Mouse (Mus musculus) kidney, embryonic 14.5 days (tissue): ENCODE measurements at regions not wholly inside any gene's neighbourhood (a gene's known extent, or its start where the extent isn't known, plus 50 kb on each side); places are given as distances from the start of the nearest gene placed in this dataset.

Experiments used
- ATAC-seq: fragments of 200-750 bp; cut with Nextera tagmentation; 2 replicates; pipeline ENCODE4 v1.8.0; 2017; ENCODE audit warnings: moderate number of reproducible peaks, mild to moderate bottlenecking, moderate TSS enrichment, moderate library complexity; ENCODE audit not compliant: low FRiP score, low TSS enrichment
- H3K27ac ChIP-seq: fragments of 300-500 bp; sonication (generic); 2 replicates; pipeline ENCODE4 v1.5.1; 2014; ENCODE audit warnings: low read depth, mild to moderate bottlenecking, low read length, moderate library complexity, mixed read lengths
- H3K27me3 ChIP-seq: fragments of 300-500 bp; sonication (generic); 2 replicates; pipeline ENCODE4 v1.6.1; 2014; ENCODE audit warnings: mild to moderate bottlenecking, low read length; ENCODE audit not compliant: control insufficient read depth, insufficient read depth
- H3K36me3 ChIP-seq: fragments of 300-500 bp; sonication (generic); 2 replicates; pipeline ENCODE4 v1.6.1; 2014; ENCODE audit warnings: low read length, mixed read lengths; ENCODE audit not compliant: control insufficient read depth, insufficient read depth
- H3K4me1 ChIP-seq: fragments of 300-500 bp; sonication (generic); 2 replicates; pipeline ENCODE4 v1.6.1; 2014; ENCODE audit warnings: low read length, mixed read lengths; ENCODE audit not compliant: control insufficient read depth, insufficient read depth
- H3K4me2 ChIP-seq: fragments of 300-500 bp; sonication (generic); replicated peaks from 2 replicates; pipeline ENCODE4 v1.6.1; 2014; ENCODE audit warnings: low read depth, mild to moderate bottlenecking, low read length
- H3K4me3 ChIP-seq: fragments of 300-500 bp; sonication (generic); 2 replicates; pipeline ENCODE4 v1.5.1; 2014; ENCODE audit warnings: mild to moderate bottlenecking, low read length
- H3K9ac ChIP-seq: fragments of 300-500 bp; sonication (generic); 2 replicates; pipeline ENCODE4 v1.6.1; 2014; ENCODE audit warnings: low read depth, mild to moderate bottlenecking, low read length, moderate library complexity
- H3K9me3 ChIP-seq: fragments of 300-500 bp; sonication (generic); 2 replicates; pipeline ENCODE4 v1.6.1; 2016; ENCODE audit warnings: low read length; ENCODE audit not compliant: control insufficient read depth
- WGBS: fragments of 180-500 bp; shearing (Covaris S2); extraction: QIAGEN DNeasy Blood & Tissue Kit; methylation state at CpG from one replicate; pipeline ENCODE4 v1.1.7; 2014; 5-methylcytosine and 5-hydroxymethylcytosine counted together

DNA sequence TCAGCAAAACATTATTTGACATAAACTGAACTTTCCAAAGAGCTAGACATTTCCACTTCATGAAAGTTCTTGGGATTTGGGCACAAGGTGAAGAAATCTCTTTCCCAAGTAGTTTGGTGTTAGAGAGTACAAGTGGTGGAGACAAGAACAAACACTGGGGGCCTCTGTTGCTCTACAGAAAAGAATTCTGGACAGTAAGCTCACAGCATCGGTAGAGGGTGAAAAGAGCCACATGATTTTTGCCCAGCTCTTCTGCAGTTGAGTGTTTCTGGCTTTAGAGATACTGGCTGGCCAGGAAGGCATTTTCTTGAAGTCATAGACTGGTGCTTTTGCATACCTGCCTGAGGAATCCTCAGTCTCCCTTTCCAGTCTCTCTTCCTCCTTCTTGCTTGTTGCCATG is 127.8 kb downstream of the Stk31 start:
- Histone ChIP-seq H3K27me3 (no peaks in the 10 kb centered on the region), H3K4me2 (no peak overlapping the region), H3K9me3 (no peaks in the 10 kb centered on the region), H3K36me3 (no peaks in the 10 kb centered on the region), H3K9ac (no peak overlapping the region), H3K4me1 (no peaks in the 10 kb centered on the region), H3K4me3 (no peak overlapping the region), H3K27ac (no peak overlapping the region)
- 4% methylated on average over 1 of the region's 1 CpGs for WGBS
- ATAC-seq: no peak

DNA sequence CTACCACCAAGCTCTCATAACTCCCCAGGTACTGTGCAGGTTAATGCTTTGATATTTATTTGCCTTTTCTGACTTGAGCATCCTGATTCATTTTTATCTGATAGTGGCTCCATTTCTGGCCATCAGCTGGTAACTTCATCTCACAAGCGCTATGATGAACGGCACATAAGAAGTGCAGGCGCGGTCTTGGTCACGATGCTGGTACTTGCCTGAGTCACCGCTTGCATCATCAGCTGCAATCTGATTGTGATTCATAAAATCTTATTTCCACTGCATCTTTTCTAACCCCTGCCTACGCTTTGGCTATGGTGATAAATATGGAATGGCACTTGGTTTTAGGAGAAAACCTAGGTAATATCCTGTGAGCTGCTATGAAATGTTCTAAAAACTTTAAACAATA is 128.3 kb downstream of the Stk31 start:
- Histone ChIP-seq H3K9ac (no peak overlapping the region), H3K9me3 (no peaks in the 10 kb centered on the region), H3K27ac (no peak overlapping the region), H3K27me3 (no peaks in the 10 kb centered on the region), H3K4me1 (no peaks in the 10 kb centered on the region), H3K4me2 (no peak overlapping the region), H3K4me3 (no peak overlapping the region), H3K36me3 (no peaks in the 10 kb centered on the region)
- ATAC-seq: no peak
- 88% methylated on average over 7 of the region's 7 CpGs for WGBS

DNA sequence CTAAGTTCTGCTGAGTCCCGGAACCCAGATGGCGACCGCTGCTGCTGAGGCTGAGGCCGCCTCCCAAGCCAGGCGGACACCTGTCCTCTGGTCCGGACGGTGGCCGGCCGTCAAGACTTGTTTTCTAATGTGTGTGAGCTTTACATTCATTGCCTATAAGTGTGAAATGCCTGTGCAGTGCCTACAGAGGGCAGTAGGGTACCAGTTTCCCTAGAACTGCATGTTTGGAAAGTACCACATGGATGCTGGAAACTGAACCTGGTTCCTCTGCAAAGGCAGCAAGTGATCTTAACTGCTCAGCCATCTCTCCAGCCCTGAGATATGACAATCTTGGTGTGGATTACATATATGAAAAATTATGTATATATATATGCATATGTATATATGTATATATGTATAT is 138.6 kb downstream of the Stk31 start:
- no peaks in the 10 kb centered on the region for H3K36me3 ChIP-seq
- WGBS: 96% methylated on average over 8 of the region's 9 CpGs
- H3K4me2 ChIP-seq: no peak overlapping the region
- no peaks in the 10 kb centered on the region for H3K9me3 ChIP-seq
- H3K27ac ChIP-seq: no peak overlapping the region
- no peak for ATAC-seq
- H3K4me3 ChIP-seq: no peak overlapping the region
- H3K4me1 ChIP-seq: no peaks in the 10 kb centered on the region
- H3K9ac ChIP-seq: no peak overlapping the region
- no peaks in the 10 kb centered on the region for H3K27me3 ChIP-seq

DNA sequence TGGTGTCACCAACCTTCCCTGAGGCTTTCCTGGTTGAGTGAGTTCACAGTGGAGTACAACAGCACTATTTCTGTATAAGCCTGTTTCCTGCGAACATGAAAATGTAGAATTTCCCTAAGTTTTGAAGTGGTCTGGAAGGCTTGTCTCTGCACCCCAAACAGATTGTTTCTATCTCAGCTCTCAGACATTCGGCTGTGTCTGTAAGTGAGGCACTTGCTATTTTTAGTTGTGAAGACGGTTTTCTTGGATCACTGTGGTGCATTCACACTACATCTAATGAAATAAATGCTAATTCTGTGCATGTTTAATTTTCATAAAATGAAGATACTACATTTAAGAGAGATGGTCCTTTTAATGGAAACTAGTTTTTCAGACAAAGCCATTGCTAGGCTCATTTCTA is 139.1 kb downstream of the Stk31 start:
- WGBS: 77% methylated on average over 3 of the region's 3 CpGs

DNA sequence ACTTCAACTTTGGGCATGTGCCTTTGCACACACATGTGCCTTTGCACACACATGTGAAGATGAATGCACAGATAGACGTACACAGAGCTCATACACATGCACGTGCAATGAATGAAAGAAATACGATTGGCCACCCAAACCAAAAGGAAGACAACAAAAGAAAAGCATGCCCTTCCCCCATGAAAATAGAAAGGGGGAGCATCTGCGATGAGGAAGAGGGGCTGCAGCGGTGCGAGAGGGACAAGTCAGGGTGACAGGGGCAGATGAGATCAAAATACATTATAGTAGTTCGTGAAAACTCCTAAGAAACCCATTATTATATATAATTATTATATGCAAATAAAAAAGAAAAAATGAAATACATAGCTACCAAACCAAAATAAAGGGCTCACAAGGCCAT is 149.5 kb downstream of the Stk31 start:
- WGBS: 93% methylated on average over 7 of the region's 7 CpGs
- H3K27me3 ChIP-seq: no peaks in the 10 kb centered on the region

More for the DNA sequence above, 139.1 kb downstream of the Stk31 start:
- H3K4me2 ChIP-seq: no peak overlapping the region
- no peaks in the 10 kb centered on the region for H3K4me1 ChIP-seq
- H3K27ac ChIP-seq: no peak overlapping the region
- H3K27me3 ChIP-seq: no peaks in the 10 kb centered on the region
- no peaks in the 10 kb centered on the region for H3K9me3 ChIP-seq
- no peak overlapping the region for H3K4me3 ChIP-seq
- no peak overlapping the region for H3K9ac ChIP-seq
- ATAC-seq: no peak
- no peaks in the 10 kb centered on the region for H3K36me3 ChIP-seq

DNA sequence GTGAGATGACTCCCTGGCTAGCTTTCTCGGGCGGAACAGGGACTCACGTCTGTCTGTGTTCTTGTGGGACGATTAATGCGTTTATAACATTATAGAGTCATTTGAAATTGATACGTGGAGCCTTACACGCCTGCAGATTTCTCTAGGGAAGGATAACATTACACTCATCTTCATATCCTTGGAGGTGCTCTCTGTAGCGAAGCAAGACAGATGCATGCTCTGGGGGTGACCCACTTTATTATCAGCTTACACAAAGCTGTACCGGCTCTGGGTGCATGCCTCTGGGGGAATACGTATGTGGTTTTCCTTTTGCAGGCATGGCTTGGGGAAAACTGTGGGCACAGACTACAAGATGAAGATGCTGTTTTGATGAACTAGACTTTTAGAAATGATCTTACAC is 159.7 kb downstream of the Stk31 start:
- Histone ChIP-seq H3K4me1 (no peaks in the 10 kb centered on the region), H3K36me3 (no peaks in the 10 kb centered on the region), H3K4me2 (no peak overlapping the region), H3K27me3 (no peaks in the 10 kb centered on the region), H3K9me3 (no peaks in the 10 kb centered on the region), H3K9ac (no peak overlapping the region), H3K4me3 (no peak overlapping the region), H3K27ac (no peak overlapping the region)
- 47% methylated on average over 10 of the region's 10 CpGs for WGBS
- ATAC-seq: no peak

More for the DNA sequence above, 149.5 kb downstream of the Stk31 start:
- Histone ChIP-seq H3K36me3 (no peaks in the 10 kb centered on the region), H3K9ac (no peak overlapping the region), H3K4me3 (no peak overlapping the region), H3K4me2 (no peak overlapping the region), H3K4me1 (no peaks in the 10 kb centered on the region), H3K27ac (no peak overlapping the region), H3K9me3 (peaks cover 5% of the 10 kb centered on the region; the same call in 1 of the 2 replicates)
- ATAC-seq: no peak

DNA sequence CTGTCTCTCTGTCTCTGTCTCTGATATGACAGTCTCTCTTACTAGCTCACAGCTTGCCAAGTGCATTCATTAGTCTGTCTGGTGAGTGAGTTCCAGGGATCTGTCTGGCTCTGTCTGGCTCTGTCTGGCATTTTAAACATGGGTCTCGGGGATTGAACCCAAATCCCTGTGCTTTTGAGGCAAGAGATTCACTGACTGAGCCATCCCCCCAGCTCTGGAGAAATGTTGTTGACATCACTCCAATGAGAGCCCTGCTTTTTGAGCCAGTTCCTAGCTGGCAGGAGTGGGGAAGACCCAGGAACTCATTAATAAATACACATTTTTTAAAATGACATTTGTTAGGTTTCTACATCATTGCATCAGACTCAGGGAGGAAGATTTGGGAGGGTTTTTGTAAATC is 163.1 kb downstream of the Stk31 start:
- Histone ChIP-seq H3K27me3 (no peaks in the 10 kb centered on the region), H3K4me3 (no peak overlapping the region), H3K36me3 (no peaks in the 10 kb centered on the region), H3K9ac (no peak overlapping the region), H3K4me1 (no peaks in the 10 kb centered on the region), H3K9me3 (no peaks in the 10 kb centered on the region), H3K4me2 (no peak overlapping the region), H3K27ac (no peak overlapping the region)
- ATAC-seq: no peak
- 94% methylated on average over 1 of the region's 1 CpGs for WGBS

DNA sequence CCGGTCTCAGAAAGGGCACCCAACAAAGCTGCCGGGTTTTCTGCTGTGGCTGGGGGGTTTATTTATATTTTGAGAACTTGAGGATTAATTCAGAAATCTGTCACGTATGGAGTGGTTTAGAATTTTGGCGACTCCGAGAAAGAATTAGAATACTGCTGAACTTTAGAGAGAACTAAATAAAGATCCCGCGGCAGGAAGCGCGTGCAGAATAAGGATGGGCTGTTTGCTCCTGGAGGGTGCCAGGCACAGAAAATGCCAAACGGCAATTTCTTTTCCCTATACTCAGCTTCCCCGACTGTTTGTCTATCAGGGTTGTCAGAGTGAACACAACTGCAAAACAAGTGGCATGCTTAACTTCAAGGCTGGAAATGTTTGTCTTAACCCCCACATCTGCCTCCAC is 163.7 kb downstream of the Stk31 start:
- H3K27ac ChIP-seq: no peak overlapping the region

DNA sequence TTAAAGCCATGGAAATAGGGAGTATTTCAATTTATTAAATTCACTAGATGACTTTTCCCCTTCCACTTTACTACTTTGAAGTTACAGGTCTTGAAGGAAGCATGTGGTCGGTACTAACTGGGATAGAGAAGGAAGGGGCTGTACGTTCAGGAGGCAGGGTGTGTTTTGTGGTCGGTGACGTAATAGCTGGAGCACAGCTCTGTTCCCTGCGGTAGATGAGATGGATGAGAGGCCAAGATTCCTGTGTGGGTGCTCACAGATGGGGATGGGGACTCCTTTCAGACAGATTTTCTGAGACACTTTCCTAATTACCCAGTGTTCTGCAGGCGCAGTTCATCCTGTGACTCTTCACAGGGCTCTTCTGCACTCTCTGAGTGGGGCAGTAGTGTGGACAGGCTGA is 182.9 kb downstream of the Stk31 start:
- Histone ChIP-seq H3K4me2 (no peak overlapping the region), H3K36me3 (no peaks in the 10 kb centered on the region), H3K27ac (no peak overlapping the region), H3K4me1 (no peaks in the 10 kb centered on the region), H3K9me3 (no peaks in the 10 kb centered on the region), H3K4me3 (no peak overlapping the region), H3K27me3 (no peaks in the 10 kb centered on the region), H3K9ac (no peak overlapping the region)
- whole genome bisulfite sequencing: 76% methylated on average over 6 of the region's 6 CpGs
- no peak for ATAC-seq

More for the DNA sequence above, 163.7 kb downstream of the Stk31 start:
- ATAC-seq: no peak
- Histone ChIP-seq H3K9ac (no peak overlapping the region), H3K4me2 (no peak overlapping the region), H3K36me3 (no peaks in the 10 kb centered on the region), H3K4me3 (no peak overlapping the region), H3K27me3 (no peaks in the 10 kb centered on the region), H3K9me3 (no peaks in the 10 kb centered on the region), H3K4me1 (no peaks in the 10 kb centered on the region)
- 89% methylated on average over 11 of the region's 11 CpGs for WGBS

DNA sequence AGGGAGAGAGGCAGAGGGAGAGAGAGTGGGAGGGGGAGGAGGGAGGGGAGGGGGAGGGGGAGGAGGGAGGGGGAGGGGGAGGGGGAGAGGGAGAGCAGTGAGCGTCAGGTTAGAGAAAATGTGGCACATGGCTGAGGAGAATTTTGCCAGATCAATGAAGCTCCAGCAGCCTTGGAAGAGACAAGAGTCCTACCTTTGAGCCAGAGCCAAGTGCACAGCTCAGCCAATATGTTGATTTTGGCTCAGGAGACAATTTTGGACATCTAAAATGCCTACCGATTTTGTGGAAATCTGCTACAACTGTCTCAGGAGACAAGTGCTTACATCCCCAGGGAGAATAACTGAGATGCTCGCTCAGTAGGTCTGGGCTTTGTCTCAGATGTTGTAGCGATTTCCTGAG is 184.3 kb downstream of the Stk31 start:
- Histone ChIP-seq H3K4me3 (no peak overlapping the region), H3K9ac (no peak overlapping the region), H3K4me1 (no peaks in the 10 kb centered on the region), H3K4me2 (no peak overlapping the region), H3K27me3 (no peaks in the 10 kb centered on the region), H3K9me3 (no peaks in the 10 kb centered on the region), H3K27ac (no peak overlapping the region), H3K36me3 (no peaks in the 10 kb centered on the region)
- ATAC-seq: no peak
- 77% methylated on average over 4 of the region's 4 CpGs for WGBS
